ENCODE assay signal across 9 mouse cellular contexts in the genomic region with DNA sequence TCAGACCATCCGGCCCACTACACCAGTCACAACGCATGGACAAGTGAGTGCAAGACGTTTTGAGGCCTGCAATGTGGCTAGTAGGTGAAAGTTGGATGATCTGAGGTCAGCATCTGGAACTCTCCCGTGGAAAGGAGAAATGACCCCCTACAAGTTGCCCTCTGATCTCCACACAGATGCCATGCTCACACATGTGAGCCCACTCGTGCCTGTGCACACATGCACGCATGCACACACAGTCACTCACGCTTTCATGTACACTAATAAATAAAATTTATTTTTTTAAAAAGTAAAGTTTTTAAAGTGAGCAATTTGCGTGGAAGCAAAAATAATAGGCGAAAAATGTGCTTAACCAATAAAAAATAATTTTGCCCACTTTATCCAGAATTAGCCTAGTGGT.
DNase-seq lines count a peak whose midpoint lies in the region; ATAC-seq lines count a peak whose summit lies in the region.
"Had no signal": no experiment of that assay in that cellular context is flagged by ENCODE, and none has a peak within 500 bp of the region (broad histone marks: within the 10 kb centered on the region; RNA-seq: fewer than 3 reads in every experiment).

No protein-coding gene starts in this region.

- peaks cover 14% of the 10 kb centered on the region for H3K4me1 ChIP-seq in kidney, embryonic 15.5 days
- H3K4me1 ChIP-seq in forebrain, embryonic 13.5 days, result peaks cover 15% of the 10 kb centered on the region
- peaks cover 6% of the 10 kb centered on the region for H3K4me1 ChIP-seq in intestine, embryonic 16.5 days (ENCODE audit: control insufficient read depth, insufficient read depth, low read length)
- peaks cover 16% of the 10 kb centered on the region for H3K4me1 ChIP-seq in neural tube, embryonic 13.5 days (replicated peaks)

- no peak for DNase-seq in kidney, postnatal 4 days
- no peak for DNase-seq in right cerebral cortex, adult 2 months (ENCODE audit: low spot score in 2 of 2)
- DNase-seq in retina, embryonic 14.5 days (ENCODE audit: low spot score), result no peak
- DNase-seq in ovary, postnatal 36 days (ENCODE audit: low spot score), result no peak

- no peaks in the 10 kb centered on the region for H3K36me3 ChIP-seq in kidney, embryonic 15.5 days
- H3K36me3 ChIP-seq in forebrain, embryonic 13.5 days (ENCODE audit: poor library complexity, severe bottlenecking), result no peaks in the 10 kb centered on the region
- no peaks in the 10 kb centered on the region for H3K36me3 ChIP-seq in intestine, embryonic 16.5 days (ENCODE audit: control insufficient read depth, insufficient read depth, low read length)
- no peaks in the 10 kb centered on the region for H3K36me3 ChIP-seq in neural tube, embryonic 13.5 days
- H3K36me3 ChIP-seq: G1E had no signal

- H3K4me3 ChIP-seq in kidney, embryonic 15.5 days (replicated peaks), result peak overlapping the region; percentile 43; the same call in 1 of the 2 replicates
- H3K4me3 ChIP-seq in forebrain, embryonic 13.5 days, result peak overlapping the region; percentile 45
- H3K4me3 ChIP-seq in intestine, embryonic 16.5 days (ENCODE audit: low read length), result peak overlapping the region; percentile 34
- H3K4me3 ChIP-seq in neural tube, embryonic 13.5 days, result peak overlapping the region; percentile 44; the same call in 1 of the 2 replicates

- ATAC-seq in kidney, embryonic 15.5 days (replicated peaks; ENCODE audit: low FRiP score), result no peak
- ATAC-seq in forebrain, embryonic 13.5 days, result peak; percentile 11; the same call in 1 of the 2 replicates
- 0 out of 2 replicates have a peak, but pooled peaks have one; percentile 32 for ATAC-seq in intestine, embryonic 16.5 days
- no peak; the same call in 1 of the 2 replicates for ATAC-seq in neural tube, embryonic 13.5 days (ENCODE audit: low read depth)

- peak overlapping the region; percentile 58 for H3K4me2 ChIP-seq in kidney, embryonic 15.5 days
- H3K4me2 ChIP-seq in forebrain, embryonic 13.5 days, result peak overlapping the region; percentile 70
- peak overlapping the region; percentile 50 for H3K4me2 ChIP-seq in intestine, embryonic 16.5 days (ENCODE audit: low read depth, low read length)
- H3K4me2 ChIP-seq in neural tube, embryonic 13.5 days, result peak overlapping the region; percentile 66

- H3K27ac ChIP-seq in kidney, embryonic 15.5 days, result no peak overlapping the region
- H3K27ac ChIP-seq in forebrain, embryonic 13.5 days, result peak overlapping the region; percentile 73; the same call in 1 of the 2 replicates
- H3K27ac ChIP-seq in intestine, embryonic 16.5 days (ENCODE audit: low read length), result no peak overlapping the region
- no peak overlapping the region for H3K27ac ChIP-seq in neural tube, embryonic 13.5 days (replicated peaks)

- WGBS in kidney, embryonic 15.5 days, result 81% methylated on average over 9 of the region's 9 CpGs
- WGBS in forebrain, embryonic 13.5 days, result 80% methylated on average over 9 of the region's 9 CpGs
- 88% methylated on average over 9 of the region's 9 CpGs for WGBS in intestine, embryonic 16.5 days
- WGBS in neural tube, embryonic 13.5 days, result 80% methylated on average over 9 of the region's 9 CpGs

- H3K9me3 ChIP-seq in kidney, embryonic 15.5 days (replicated peaks), result no peaks in the 10 kb centered on the region
- H3K9me3 ChIP-seq in forebrain, embryonic 13.5 days (replicated peaks), result no peaks in the 10 kb centered on the region; the same call in 1 of the 2 replicates
- no peaks in the 10 kb centered on the region for H3K9me3 ChIP-seq in intestine, embryonic 16.5 days (ENCODE audit: control insufficient read depth, low read length)
- no peaks in the 10 kb centered on the region for H3K9me3 ChIP-seq in neural tube, embryonic 13.5 days
- H3K9me3 ChIP-seq: G1E had no signal

- H3K9ac ChIP-seq in kidney, embryonic 15.5 days, result no peak overlapping the region
- H3K9ac ChIP-seq in forebrain, embryonic 13.5 days, result peak overlapping the region; percentile 67; the same call in 1 of the 2 replicates
- H3K9ac ChIP-seq in intestine, embryonic 16.5 days (ENCODE audit: low read depth, low read length), result peak overlapping the region; percentile 21; the same call in 1 of the 2 replicates
- 0 out of 2 replicates have a peak overlapping the region, but pooled peaks have one; percentile 67 for H3K9ac ChIP-seq in neural tube, embryonic 13.5 days

- no peaks in the 10 kb centered on the region for H3K27me3 ChIP-seq in kidney, embryonic 15.5 days
- H3K27me3 ChIP-seq in forebrain, embryonic 13.5 days, result 0 out of 2 replicates have a peak, but pooled peaks cover 6% of the 10 kb centered on the region
- no peaks in the 10 kb centered on the region for H3K27me3 ChIP-seq in intestine, embryonic 16.5 days (replicated peaks; ENCODE audit: control insufficient read depth, insufficient read depth, low read length)
- H3K27me3 ChIP-seq in neural tube, embryonic 13.5 days, result no peaks in the 10 kb centered on the region

Comparison
In these comparisons a context has a peak if more than half of its experiments do, and no peak if none do; other contexts are left out.
1. ATAC-seq: peak in forebrain, embryonic 13.5 days (single experiment) and intestine, embryonic 16.5 days (single experiment); none in kidney, embryonic 15.5 days (single experiment) and neural tube, embryonic 13.5 days (single experiment).
2. Peak in every context shown above with its lines, with median percentiles within 50 percentile points of each other: H3K4me2 ChIP-seq and H3K4me3 ChIP-seq.